Mouse (Mus musculus) bone marrow macrophage, adult 2 months (primary cell): ENCODE data around the gene Otog. TPM values are rescaled to one million over a fixed set of nuclear protein-coding genes. Genes with fewer than 3 reads are reported as not detected.
A peak's percentile ranks its signal among the peaks of the same experiment; 100 is the strongest.

Experiments
- H3K27ac ChIP-seq: 2 replicates; pipeline ENCODE4 v1.5.1; 2012; ENCODE audit warnings: low read depth, low read length; ENCODE audit not compliant: insufficient read depth
- H3K4me1 ChIP-seq: 2 replicates; pipeline ENCODE4 v1.6.1; 2012; ENCODE audit warnings: low read length; ENCODE audit not compliant: control insufficient read depth, insufficient read depth
- H3K4me3 ChIP-seq: 2 replicates; pipeline ENCODE4 v1.5.1; 2012; ENCODE audit warnings: mild to moderate bottlenecking, low read length, moderate library complexity; ENCODE audit not compliant: insufficient read depth
- CTCF ChIP-seq: IDR thresholded peaks from 2 replicates; pipeline ENCODE4 v1.5.1; 2012; ENCODE audit warnings: low read depth, mild to moderate bottlenecking, low read length, moderate library complexity
- POLR2A ChIP-seq: IDR thresholded peaks from 2 replicates; pipeline ENCODE4 v1.6.1; 2012; ENCODE audit warnings: mild to moderate bottlenecking, low read depth, low read length, borderline replicate concordance
- polyA plus RNA-seq: library from polyadenylated mRNA; stranded (reverse); fragments of >200 nt; gene quantifications from 2 replicates; pipeline ENCODE4 v1.2.4, GENCODE M21; 2012; ENCODE audit not compliant: missing spikeins, insufficient read depth, insufficient read length

Otog gene
- polyA plus RNA-seq, 1 experiment, result not detected

DNA sequence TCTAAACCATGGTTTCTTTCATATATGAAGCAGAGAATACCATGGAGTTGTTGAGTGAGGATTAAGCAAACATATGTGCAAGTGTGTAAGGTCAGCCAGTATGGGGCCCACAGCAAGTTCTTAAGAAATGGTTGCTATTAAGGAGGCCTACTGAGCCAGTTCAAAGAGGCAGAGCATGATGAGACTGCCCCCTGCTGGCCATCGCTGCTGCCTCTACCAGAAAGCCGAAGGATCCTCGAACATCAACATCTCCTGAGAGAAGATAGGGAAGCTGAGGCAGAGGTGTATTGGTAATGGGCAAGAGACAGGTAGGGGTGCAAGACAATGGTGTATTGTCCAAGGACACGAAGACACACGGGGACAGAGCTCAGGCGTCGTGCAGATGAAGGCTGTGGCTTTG, 14.5 kb upstream of the Otog start:
- TF ChIP-seq CTCF (peak; percentile 89), POLR2A (no peak)
- Histone ChIP-seq H3K27ac (no peak overlapping the region), H3K4me1 (no peaks in the 10 kb centered on the region), H3K4me3 (no peak overlapping the region)

DNA sequence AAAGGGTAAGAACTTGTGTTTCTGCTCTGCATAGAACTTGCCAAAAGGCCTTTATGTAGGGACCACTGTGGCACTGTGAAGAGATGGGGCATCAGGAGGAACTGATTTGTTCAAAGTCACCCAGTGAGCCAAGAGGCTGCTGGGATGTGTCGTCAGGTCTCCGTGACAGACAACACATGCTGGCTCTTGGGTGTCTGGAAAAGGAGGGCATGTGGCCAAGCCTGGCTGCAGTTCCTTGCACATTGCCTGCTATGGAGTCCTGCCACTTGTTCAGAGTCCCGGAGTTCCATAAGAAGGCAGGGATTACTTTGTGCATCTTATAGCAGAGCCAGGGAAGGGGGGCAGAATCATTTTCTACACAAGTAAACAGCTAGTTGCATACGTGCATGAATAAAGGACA, 13.9 kb upstream of the Otog start:
- no peak for TF ChIP-seq CTCF
- TF ChIP-seq POLR2A, result no peak
- no peak overlapping the region for H3K27ac ChIP-seq
- no peaks in the 10 kb centered on the region for H3K4me1 ChIP-seq
- no peak overlapping the region for H3K4me3 ChIP-seq

DNA sequence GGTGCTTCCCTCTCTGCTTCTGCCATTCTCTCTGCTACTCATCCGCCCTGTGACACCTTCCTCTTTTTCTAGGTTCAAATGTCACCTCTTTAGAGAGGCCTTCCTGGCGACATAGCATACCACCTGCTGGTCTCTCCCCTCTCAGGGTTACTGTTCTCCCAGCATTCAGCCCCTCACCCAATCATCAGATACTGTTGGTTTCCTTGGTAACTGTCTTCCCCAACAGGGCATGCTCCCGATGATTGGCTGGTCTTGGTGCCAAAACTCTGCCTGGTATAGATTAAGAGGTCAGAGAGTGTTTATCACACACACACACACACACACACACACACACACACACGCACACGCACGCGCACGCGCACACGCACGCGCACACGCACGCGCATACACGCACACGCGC, 4.8 kb upstream of the Otog start:
- Histone ChIP-seq H3K4me1 (no peaks in the 10 kb centered on the region), H3K27ac (no peak overlapping the region), H3K4me3 (no peak overlapping the region)
- TF ChIP-seq POLR2A (no peak), CTCF (no peak)

DNA sequence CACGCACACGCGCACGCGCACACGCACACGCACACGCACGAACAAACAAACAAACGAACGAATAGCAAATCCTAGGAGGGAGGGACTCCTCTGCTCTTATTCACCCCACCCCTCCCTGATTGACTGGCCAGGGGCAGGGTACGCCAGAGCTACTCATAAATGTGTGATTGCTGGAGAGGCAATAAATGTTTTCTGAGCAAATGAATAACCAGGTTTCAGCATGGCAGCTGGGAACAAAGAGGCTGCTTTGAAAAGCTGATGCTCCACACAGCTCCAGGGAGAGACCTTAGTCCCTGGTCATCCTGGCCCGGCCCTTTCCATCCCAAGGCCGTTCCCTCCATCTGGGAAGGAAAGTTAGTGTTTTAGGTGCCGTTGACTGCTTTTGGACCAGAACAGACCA, 4.4 kb upstream of the Otog start:
- no peak for TF ChIP-seq CTCF
- TF ChIP-seq POLR2A, result no peak
- no peaks in the 10 kb centered on the region for H3K4me1 ChIP-seq
- no peak overlapping the region for H3K4me3 ChIP-seq
- H3K27ac ChIP-seq, result no peak overlapping the region

DNA sequence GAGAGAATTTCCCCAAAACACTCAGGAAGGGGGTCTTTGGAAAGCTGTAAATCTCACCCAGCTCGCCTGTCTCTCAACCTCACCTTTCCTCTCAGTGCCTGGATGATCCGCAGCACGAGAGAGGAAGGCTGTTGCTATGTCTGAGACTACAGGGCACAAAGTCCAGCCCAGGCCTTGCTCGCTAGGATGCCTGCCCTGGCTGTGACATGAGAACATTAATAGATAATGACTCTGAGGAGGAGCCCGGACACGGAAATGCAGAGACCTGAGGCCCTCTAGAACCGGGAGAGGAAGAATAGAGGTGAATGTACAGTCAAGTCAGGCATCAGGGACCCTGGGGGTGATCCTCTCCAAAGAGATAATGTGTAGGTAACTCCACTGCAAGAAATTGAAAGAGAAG, 3.6 kb upstream of the Otog start:
- H3K27ac ChIP-seq, result no peak overlapping the region
- H3K4me1 ChIP-seq, result no peaks in the 10 kb centered on the region
- TF ChIP-seq POLR2A (no peak), CTCF (no peak)
- no peak overlapping the region for H3K4me3 ChIP-seq

DNA sequence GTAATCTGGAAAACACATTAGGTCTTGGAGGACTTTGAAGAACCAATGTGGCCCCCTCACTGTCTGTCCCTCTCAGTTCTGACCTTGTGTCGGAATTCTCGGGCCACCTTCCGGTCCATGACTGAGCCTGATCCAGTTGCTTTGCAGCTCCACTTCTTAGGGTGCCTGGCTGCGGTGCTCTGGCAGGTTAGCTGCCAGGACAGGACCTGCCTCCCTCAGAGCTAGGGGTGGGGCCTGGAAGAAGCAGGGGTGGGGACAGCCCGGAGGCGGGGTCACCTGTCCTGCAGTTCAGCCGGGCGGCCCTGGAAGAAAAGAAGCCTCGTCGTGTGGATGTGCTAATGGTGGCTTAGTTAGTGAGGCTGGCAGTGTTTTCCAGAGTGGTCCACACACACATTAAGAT, 2.4 kb upstream of the Otog start, which contains the start of gene Ush1c:
Ush1c (minus strand) TSS at position 158 of the 400 bp plus-strand sequence.
- Histone ChIP-seq H3K4me3 (no peak within 1 kb of the TSS), H3K4me1 (no peaks in the 10 kb centered on the region), H3K27ac (no peak within 1 kb of the TSS)
- TF ChIP-seq POLR2A (no peak), CTCF (no peak)

DNA sequence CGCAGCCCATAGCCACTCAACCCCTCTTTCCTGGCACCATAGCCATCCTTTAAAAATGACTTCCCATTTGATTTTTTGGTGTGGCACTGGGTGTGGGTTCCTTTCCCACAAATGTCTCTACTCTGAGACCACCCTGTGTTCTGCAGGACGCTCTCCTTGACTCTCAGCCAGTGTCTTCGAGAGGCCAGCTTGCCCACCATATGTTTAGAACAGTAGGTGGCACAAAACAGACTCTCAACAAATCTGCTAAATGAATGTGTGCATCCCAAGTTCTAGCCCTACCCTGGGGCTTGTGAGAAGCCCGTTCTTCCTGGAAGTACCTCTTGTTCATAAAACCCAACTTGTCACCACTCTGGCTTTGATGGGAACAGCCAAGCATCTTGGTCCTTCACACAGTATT, 696 bp upstream of the Otog start:
- no peak overlapping the region for H3K4me3 ChIP-seq
- no peak overlapping the region for H3K27ac ChIP-seq
- H3K4me1 ChIP-seq, result no peaks in the 10 kb centered on the region
- TF ChIP-seq POLR2A (no peak), CTCF (no peak)

DNA sequence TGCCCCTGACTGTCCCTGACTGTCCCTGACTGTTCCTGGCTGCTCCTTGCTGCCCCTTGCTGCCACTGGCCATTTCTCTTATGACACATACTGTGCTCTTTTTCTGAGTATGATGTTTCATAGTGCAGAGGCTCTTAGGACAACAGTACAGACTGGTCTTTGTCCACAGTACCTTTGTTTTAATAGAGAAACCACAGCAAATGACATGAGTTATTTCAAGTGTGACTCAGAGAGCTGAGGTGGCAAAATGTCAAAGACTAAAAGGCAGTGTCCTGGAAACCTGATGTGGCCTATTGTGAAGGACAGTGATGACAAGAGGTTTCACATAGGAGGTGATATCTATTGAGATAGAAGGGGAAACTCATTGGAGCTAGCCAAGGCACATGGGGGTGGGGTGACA, 6.1 kb downstream of the Otog start:
- Histone ChIP-seq H3K4me3 (no peak overlapping the region), H3K4me1 (no peaks in the 10 kb centered on the region), H3K27ac (no peak overlapping the region)
- no peak for TF ChIP-seq POLR2A
- no peak for TF ChIP-seq CTCF

DNA sequence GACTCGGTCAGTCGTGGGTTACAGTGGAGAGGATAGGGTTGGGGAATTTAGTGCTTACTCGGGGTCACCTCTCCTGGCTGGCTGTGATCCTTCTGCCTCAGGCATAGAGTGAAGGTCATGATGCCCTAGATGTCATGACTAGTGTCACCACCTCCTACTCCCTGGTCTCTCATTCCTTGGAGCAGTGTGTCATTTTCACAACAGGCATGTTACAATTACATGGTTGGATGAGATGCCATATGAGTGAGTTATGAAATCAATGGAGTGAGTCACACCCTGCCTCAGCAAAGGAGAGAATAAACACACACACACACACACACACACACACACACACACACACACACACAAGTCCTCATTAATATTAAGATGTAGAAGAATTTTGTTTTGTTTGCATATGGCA, 6.8 kb downstream of the Otog start:
- Histone ChIP-seq H3K4me3 (no peak overlapping the region), H3K4me1 (no peaks in the 10 kb centered on the region), H3K27ac (no peak overlapping the region)
- no peak for TF ChIP-seq POLR2A
- TF ChIP-seq CTCF, result no peak

DNA sequence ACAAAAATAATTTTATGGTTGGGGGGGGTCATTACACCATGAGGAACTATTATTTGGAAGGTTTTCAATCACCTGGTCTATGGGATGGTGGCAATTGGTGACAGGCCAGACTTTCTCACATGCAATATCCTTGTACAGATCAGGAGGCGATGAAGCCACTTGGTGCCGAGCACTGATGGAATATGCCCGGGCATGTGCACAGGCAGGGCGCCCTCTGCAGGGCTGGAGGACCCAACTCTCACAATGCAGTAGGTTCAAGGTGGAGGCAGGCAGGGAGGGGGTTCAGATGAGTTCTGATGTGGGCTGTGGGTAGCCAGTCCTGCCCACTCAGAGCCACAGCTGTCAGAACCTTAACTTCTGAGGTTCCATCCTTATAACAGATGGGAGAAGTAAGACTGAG, 11.1 kb downstream of the Otog start:
- TF ChIP-seq CTCF (no peak), POLR2A (no peak)
- Histone ChIP-seq H3K4me1 (no peaks in the 10 kb centered on the region), H3K27ac (no peak overlapping the region), H3K4me3 (no peak overlapping the region)

DNA sequence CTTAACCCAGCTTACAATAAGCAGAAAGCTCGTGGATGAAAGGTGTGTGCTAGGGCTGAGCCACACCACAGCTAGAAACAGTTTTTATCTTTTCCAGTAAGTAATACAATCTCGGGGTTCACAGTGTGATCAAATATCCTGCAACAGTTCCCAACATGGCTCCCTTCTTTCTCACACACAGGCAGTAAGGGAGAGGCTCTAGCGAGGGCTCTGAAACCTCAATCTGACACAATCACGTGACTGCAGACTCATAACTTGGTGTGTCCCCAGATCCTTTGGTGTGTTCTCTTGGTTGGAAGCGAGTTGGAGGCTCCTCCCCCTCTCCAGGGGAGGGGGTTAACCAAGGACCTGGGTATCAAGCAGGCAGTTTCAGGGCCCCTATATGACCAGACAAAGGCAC, 35.4 kb downstream of the Otog start:
- no peak overlapping the region for H3K27ac ChIP-seq

More for the DNA sequence above, 35.4 kb downstream of the Otog start:
- Histone ChIP-seq H3K4me1 (no peaks in the 10 kb centered on the region), H3K4me3 (no peak overlapping the region)
- TF ChIP-seq POLR2A, result no peak
- no peak for TF ChIP-seq CTCF
